Mouse (Mus musculus) limb, embryonic 12.5 days (tissue): ENCODE results near the gene Zc3hc1. TPM values are rescaled to one million over a fixed set of nuclear protein-coding genes. Genes with fewer than 3 reads are reported as not detected.

Source experiments
- ATAC-seq: fragments of 200-750 bp; cut with Nextera tagmentation; 2 replicates; pipeline ENCODE4 v1.8.0; 2017; ENCODE audit warnings: low read depth, moderate TSS enrichment; ENCODE audit not compliant: insufficient number of reproducible peaks, insufficient read depth, low FRiP score, low TSS enrichment
- H3K27ac ChIP-seq: fragments of 300-500 bp; sonication (generic); 2 replicates; pipeline ENCODE4 v1.5.1; 2016; ENCODE audit warnings: mild to moderate bottlenecking, moderate library complexity
- H3K27me3 ChIP-seq: fragments of 300-500 bp; sonication (generic); 2 replicates; pipeline ENCODE4 v1.6.1; 2016; ENCODE audit warnings: mild to moderate bottlenecking, moderate library complexity
- H3K36me3 ChIP-seq: fragments of 300-500 bp; sonication (generic); 2 replicates; pipeline ENCODE4 v1.6.1; 2016; ENCODE audit warnings: mild to moderate bottlenecking, moderate library complexity
- H3K4me1 ChIP-seq: fragments of 300-500 bp; sonication (generic); replicated peaks from 2 replicates; pipeline ENCODE4 v1.6.1; 2016
- H3K4me2 ChIP-seq: fragments of 300-500 bp; sonication (generic); 2 replicates; pipeline ENCODE4 v1.6.1; 2016; ENCODE audit warnings: mild to moderate bottlenecking, moderate library complexity
- H3K4me3 ChIP-seq: fragments of 300-500 bp; sonication (generic); replicated peaks from 2 replicates; pipeline ENCODE4 v1.5.1; 2016; ENCODE audit warnings: mild to moderate bottlenecking
- H3K9ac ChIP-seq: fragments of 300-500 bp; sonication (generic); replicated peaks from 2 replicates; pipeline ENCODE4 v1.6.1; 2016; ENCODE audit warnings: mild to moderate bottlenecking, moderate library complexity
- H3K9me3 ChIP-seq: fragments of 300-500 bp; sonication (generic); 2 replicates; pipeline ENCODE4 v1.6.1; 2016; ENCODE audit warnings: mild to moderate bottlenecking, moderate library complexity
- WGBS: fragments of 180-500 bp; shearing (Covaris S2); methylation state at CpG from one replicate; pipeline ENCODE4 v1.1.7; 2016; 5-methylcytosine and 5-hydroxymethylcytosine counted together
- polyA plus RNA-seq: library from polyadenylated mRNA; unstranded; fragments of >200 nt; fragmentation: Nextera tagmentation; extraction: Ambion mirVana; gene quantifications from 2 replicates; pipeline ENCODE4 v1.2.1, GENCODE M21; 2016

The Zc3hc1 gene
- 81.7 and 83.3 TPM in 2 replicates for polyA plus RNA-seq

DNA sequence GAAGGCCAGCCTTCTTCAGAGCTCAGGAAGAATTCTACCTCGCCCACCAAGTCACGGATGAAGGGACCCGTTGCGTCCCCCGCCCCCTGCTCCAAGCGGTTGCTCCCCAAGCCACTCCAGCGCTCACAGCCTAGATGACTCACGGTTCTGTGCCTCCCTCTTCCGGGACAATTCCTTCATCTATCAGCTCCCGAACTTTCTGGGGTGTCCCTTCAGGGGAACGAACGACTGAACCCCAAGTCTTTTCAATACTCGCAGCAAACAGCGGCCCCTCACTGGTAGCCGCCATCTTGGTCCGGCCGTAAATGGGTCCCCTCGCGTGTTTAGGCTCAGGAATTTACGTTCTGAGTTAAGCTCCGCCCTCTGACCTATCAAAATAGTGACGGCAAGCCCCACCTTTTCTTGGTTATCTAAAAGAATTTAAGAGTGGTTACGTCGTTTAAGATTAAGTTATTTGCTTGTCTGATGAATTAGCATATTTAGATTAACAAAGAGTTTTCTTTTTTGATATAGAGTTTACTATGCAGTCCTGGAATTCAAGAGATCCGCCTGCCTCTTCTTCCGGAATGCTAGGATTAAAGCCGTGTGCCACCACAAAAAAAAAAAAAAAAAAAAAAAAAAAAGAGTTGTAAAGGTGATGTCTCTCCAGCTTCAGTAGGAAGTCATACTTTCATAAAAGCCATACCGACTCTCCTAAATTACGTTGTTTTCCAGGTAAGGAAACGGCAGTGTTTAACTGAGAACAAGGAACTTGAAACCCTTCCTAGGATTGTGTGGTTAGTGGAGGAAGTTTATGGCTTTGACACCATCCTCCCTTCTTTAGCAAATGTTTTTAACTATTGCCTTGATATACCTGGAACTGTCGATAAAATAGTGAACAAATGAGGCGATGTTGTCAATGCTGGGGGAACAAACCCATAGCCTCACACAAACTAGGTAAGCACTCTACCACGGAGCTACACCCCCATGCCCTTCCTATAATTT lies at the start of gene Zc3hc1:
TSS of gene Zc3hc1 (minus strand) at position 315 of the 984 bp plus-strand sequence.
- WGBS = 18% methylated on average over 33 of the region's 33 CpGs
- peak within 1 kb of the TSS; percentile 72 for H3K27ac ChIP-seq
- ATAC-seq = no peak

DNA sequence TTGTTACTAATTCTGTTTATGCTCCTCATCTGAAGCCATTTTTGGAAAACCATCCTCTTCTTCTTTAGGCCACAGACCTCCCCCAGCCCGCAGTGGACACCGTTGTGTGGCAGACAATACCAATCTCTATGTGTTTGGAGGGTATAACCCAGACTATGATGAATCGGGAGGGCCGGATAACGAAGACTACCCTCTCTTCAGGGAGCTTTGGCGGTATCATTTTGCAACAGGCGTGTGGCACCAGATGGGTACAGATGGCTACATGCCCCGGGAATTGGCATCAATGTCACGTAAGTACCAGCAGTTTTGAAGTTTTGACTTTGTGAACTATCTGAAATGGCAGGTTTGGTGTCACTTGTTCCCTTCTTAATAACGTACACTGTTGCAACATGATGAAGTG lies 48.7 kb upstream of the Zc3hc1 start:
- H3K27me3 ChIP-seq = no peaks in the 10 kb centered on the region

More for the DNA sequence above, at the start of gene Zc3hc1:
- Histone ChIP-seq H3K36me3 (peaks cover 14% of the 10 kb centered on the region), H3K27me3 (no peaks in the 10 kb centered on the region), H3K9ac (peak within 1 kb of the TSS; percentile 77), H3K4me3 (peak within 1 kb of the TSS; percentile 77), H3K9me3 (no peaks in the 10 kb centered on the region), H3K4me1 (peaks cover 5% of the 10 kb centered on the region), H3K4me2 (peak within 1 kb of the TSS; percentile 54)

DNA sequence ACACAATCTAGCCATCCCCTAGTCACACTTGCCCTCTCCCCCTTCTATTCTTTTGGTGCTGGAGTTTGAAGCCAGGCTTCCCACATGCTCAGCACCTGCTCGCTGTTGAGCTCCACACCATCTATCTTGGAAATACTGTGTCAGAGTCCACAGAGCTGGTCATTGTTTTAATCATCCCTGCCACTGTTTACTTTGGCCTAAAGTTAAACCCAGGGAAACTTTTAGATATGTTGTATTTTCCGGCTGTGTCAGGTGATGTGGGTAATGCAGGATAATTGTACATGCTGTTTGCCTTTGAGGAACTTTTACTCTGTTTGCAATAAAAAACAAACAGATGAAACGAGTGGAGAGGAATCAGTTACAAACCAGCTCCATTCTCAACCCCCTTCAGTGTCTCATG lies 46.2 kb upstream of the Zc3hc1 start:
- Histone ChIP-seq H3K27me3 (no peaks in the 10 kb centered on the region), H3K9ac (no peak overlapping the region), H3K4me3 (no peak overlapping the region), H3K36me3 (peaks cover 32% of the 10 kb centered on the region), H3K27ac (no peak overlapping the region), H3K9me3 (no peaks in the 10 kb centered on the region), H3K4me2 (no peak overlapping the region), H3K4me1 (0 out of 2 replicates have a peak, but pooled peaks cover 5% of the 10 kb centered on the region)
- 75% methylated on average over 3 of the region's 3 CpGs for WGBS
- ATAC-seq = no peak

More for the DNA sequence above, 48.7 kb upstream of the Zc3hc1 start:
- H3K4me2 ChIP-seq = no peak overlapping the region
- H3K9me3 ChIP-seq = no peaks in the 10 kb centered on the region
- 96% methylated on average over 10 of the region's 10 CpGs for whole genome bisulfite sequencing
- no peak overlapping the region for H3K9ac ChIP-seq
- H3K36me3 ChIP-seq = peaks cover 51% of the 10 kb centered on the region
- H3K4me1 ChIP-seq = 0 out of 2 replicates have a peak, but pooled peaks cover 2% of the 10 kb centered on the region
- no peak for ATAC-seq
- no peak overlapping the region for H3K4me3 ChIP-seq
- H3K27ac ChIP-seq = no peak overlapping the region

- no peak for ATAC-seq
Measured at GRCm38 (mm10) chr6:30436476-30436875, 45.6 kb upstream of the Zc3hc1 start.

GRCm38 (mm10) chr6:30432461-30433192 lies 41.8 kb upstream of the Zc3hc1 start:
- 72% methylated on average over 3 of the region's 3 CpGs for WGBS
- Histone ChIP-seq H3K9ac (no peak overlapping the region), H3K27me3 (no peaks in the 10 kb centered on the region), H3K4me2 (no peak overlapping the region), H3K4me3 (no peak overlapping the region), H3K4me1 (0 out of 2 replicates have a peak, but pooled peaks cover 5% of the 10 kb centered on the region), H3K27ac (peak overlapping the region; percentile 51), H3K9me3 (no peaks in the 10 kb centered on the region), H3K36me3 (peaks cover 6% of the 10 kb centered on the region; the same call in 1 of the 2 replicates)
- no peak for ATAC-seq

More at GRCm38 (mm10) chr6:30436476-30436875, 45.6 kb upstream of the Zc3hc1 start:
- no peak overlapping the region for H3K9ac ChIP-seq
- peaks cover 26% of the 10 kb centered on the region for H3K36me3 ChIP-seq
- no peak overlapping the region for H3K27ac ChIP-seq
- H3K4me1 ChIP-seq = 0 out of 2 replicates have a peak, but pooled peaks cover 5% of the 10 kb centered on the region
- H3K4me2 ChIP-seq = no peak overlapping the region
- H3K4me3 ChIP-seq = no peak overlapping the region
- no peaks in the 10 kb centered on the region for H3K27me3 ChIP-seq
- WGBS = 93% methylated on average over 3 of the region's 3 CpGs
- no peaks in the 10 kb centered on the region for H3K9me3 ChIP-seq

- Histone ChIP-seq H3K4me2 (no peak overlapping the region), H3K9ac (no peak overlapping the region), H3K27me3 (no peaks in the 10 kb centered on the region), H3K4me1 (no peaks in the 10 kb centered on the region), H3K9me3 (no peaks in the 10 kb centered on the region), H3K4me3 (no peak overlapping the region), H3K36me3 (peaks cover 28% of the 10 kb centered on the region), H3K27ac (no peak overlapping the region)
- ATAC-seq = no peak
- WGBS = 86% methylated on average over 7 of the region's 7 CpGs
Measured at GRCm38 (mm10) chr6:30416801-30417200, 26.0 kb upstream of the Zc3hc1 start.

DNA sequence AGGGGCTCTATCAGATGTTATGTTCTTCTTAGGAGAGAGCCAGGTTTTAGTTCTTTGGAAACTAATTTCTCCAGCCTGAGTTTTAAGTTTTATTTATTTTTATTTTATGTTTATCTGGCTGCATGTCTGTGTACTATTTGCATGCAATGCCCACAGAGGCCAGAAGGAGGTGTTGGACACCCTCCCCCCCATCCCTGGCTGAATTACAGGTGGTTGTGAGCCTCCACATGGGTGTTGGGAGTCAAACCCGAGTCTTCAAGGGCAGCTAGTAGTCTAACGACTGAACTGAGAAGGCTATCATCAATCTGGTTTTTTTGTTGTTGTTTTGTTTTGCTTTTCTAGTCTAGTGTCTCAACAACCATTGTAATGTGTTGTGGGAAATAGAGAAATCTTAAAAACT lies 25.3 kb upstream of the Zc3hc1 start:
- Histone ChIP-seq H3K27ac (no peak overlapping the region), H3K36me3 (peaks cover 21% of the 10 kb centered on the region), H3K9ac (no peak overlapping the region), H3K27me3 (no peaks in the 10 kb centered on the region), H3K9me3 (no peaks in the 10 kb centered on the region), H3K4me1 (no peaks in the 10 kb centered on the region), H3K4me3 (no peak overlapping the region), H3K4me2 (no peak overlapping the region)
- WGBS = 87% methylated on average over 2 of the region's 2 CpGs
- ATAC-seq = no peak

GRCm38 (mm10) chr6:30411311-30411710 lies 20.5 kb upstream of the Zc3hc1 start:
- Histone ChIP-seq H3K36me3 (peaks cover 17% of the 10 kb centered on the region), H3K9me3 (no peaks in the 10 kb centered on the region), H3K9ac (no peak overlapping the region), H3K27ac (no peak overlapping the region), H3K27me3 (no peaks in the 10 kb centered on the region), H3K4me2 (no peak overlapping the region), H3K4me1 (no peaks in the 10 kb centered on the region), H3K4me3 (no peak overlapping the region)
- no peak for ATAC-seq
- WGBS = 76% methylated on average over 4 of the region's 4 CpGs

DNA sequence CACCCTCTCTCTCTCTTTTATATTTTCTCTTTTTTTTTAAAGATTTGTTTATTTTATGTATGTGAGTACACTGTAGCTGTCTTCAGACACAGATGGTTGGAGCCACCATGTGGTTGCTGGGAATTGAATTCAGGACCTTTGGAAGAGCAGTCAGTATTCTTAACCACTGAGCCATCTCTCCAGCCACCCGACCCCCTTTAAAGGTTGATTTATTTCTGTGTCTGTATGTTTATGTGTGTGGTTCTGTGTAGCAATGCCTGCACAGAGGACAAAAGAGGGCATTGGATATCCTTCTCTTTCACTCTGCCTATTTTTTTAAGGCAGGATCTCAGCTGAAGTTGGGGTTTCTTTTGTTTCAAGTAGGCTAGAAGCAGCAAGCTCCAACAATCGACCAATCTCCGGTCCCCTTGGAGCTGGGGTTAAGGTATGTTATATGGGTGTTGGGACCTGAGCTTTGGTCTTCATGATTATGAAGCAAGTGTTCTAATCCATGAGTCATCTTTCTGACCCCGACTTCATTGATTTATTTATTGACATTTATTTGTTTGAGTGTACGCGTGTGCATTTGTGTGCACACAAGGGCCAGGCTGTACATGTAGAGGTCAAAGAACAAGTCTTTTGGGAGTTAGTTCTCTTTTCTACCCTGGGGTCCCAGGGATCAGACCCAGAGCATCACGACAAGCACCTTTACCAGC lies 18.7 kb upstream of the Zc3hc1 start:
- H3K9ac ChIP-seq = no peak overlapping the region
- no peak overlapping the region for H3K4me3 ChIP-seq
- no peaks in the 10 kb centered on the region for H3K27me3 ChIP-seq
- no peak overlapping the region for H3K27ac ChIP-seq
- H3K36me3 ChIP-seq = peaks cover 17% of the 10 kb centered on the region
- H3K9me3 ChIP-seq = no peaks in the 10 kb centered on the region
- WGBS = 88% methylated on average over 7 of the region's 7 CpGs
- no peak for ATAC-seq
- no peaks in the 10 kb centered on the region for H3K4me1 ChIP-seq
- no peak overlapping the region for H3K4me2 ChIP-seq

DNA sequence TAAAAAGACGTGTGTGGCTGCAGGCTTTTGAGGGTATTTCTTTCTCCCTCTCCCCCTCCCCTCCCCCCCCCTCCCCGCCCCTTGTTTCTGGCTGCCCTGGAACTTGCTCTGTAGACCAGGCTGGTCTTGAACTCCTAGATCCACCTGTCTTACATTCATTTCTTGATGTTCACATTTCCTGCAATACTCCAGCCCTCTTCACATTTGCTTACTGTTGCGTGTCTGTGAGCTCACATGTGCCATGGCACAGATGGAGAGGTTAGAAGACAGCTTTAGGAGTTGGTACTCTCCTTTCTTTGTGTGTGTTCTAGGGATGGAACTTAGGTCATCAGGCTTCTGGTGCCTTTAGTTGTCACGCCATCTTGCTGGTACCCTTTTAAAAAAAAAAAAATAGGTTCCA lies 17.4 kb upstream of the Zc3hc1 start:
- ATAC-seq = no peak
- peaks cover 17% of the 10 kb centered on the region for H3K36me3 ChIP-seq
- H3K4me3 ChIP-seq = no peak overlapping the region
- no peak overlapping the region for H3K4me2 ChIP-seq
- no peaks in the 10 kb centered on the region for H3K9me3 ChIP-seq
- no peaks in the 10 kb centered on the region for H3K4me1 ChIP-seq
- no peaks in the 10 kb centered on the region for H3K27me3 ChIP-seq
- 92% methylated on average over 4 of the region's 4 CpGs for WGBS
- no peak overlapping the region for H3K27ac ChIP-seq
- no peak overlapping the region for H3K9ac ChIP-seq
